Mouse (Mus musculus) lung, adult 18-20 months (tissue): ENCODE data around the gene Elmsan1.

ENCODE experiments used
- DNase-seq, 2 experiments: peaks; one replicate each; pipeline ENCODE4 v3.0.0; 2022; ENCODE audit warnings: mixed read lengths in 2 of 2

Gene Elmsan1

GRCm38 (mm10) chr12:84147954-84148621 lies 70.6 kb downstream of the Elmsan1 start, which contains the start of gene Pnma1:
Pnma1 (minus strand) TSS chr12:84148489.
- peak; percentile 64 to 72 for DNase-seq

DNA sequence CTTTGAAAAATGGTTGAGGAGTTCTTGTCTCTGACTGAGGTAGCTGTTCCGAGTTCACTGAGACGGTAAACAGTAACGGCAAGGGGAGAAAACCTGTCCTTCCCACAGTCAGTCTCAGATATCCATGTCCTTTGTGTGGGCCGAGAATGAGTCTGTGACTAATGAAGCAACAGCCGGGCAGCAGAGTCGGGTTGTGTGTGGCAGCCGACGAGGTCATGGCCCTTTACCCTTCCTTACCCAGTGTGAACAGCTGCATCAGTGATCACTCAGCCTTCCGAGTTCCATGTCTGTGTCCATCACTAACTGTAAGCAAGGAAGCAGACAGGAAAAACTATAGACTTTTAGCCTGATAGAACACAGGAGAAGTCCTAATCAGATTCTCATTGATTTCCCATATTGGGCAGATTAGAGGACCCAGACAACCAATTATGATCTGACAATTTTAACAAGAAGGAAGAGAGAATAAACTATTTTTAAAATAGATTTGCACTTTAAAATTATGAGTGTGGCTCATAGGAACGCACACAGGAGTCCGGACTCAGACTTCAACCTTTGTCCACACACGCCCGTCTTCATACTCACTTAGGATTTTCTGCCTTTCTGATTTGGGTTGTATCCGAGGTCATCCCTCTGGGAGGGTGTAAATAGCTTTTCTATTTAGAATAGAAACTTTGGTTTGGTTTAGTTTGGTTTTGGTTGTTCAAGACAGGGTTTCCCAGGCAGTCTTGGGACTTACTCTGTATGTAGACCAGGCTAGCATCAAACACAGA lies 76.2 kb downstream of the Elmsan1 start:
- no peak for DNase-seq

GRCm38 (mm10) chr12:84141271-84141670 lies 77.4 kb downstream of the Elmsan1 start:
- DNase-seq, result no peak

DNA sequence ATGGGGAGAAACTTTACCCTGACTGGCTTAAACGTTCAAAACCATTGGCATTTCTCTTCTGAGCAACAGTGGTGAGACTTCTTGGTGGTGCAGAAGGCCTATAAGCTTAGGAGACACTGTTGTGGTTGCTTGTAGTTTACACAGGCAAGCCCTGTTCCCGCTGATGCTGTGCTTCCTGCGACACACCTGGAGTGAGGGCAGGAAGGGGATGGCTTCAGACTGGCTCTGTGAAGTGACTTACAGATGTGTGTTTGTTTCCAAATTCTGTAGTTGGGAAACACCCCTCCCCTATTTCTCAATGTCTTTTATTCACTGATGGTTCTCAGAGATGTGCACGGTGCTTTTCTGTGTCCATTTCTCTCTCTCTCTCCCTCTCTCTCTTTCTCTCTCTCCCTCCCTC lies 78.5 kb downstream of the Elmsan1 start:
- DNase-seq, result no peak

- DNase-seq, result no peak
Measured at GRCm38 (mm10) chr12:84137131-84137530, 81.5 kb downstream of the Elmsan1 start.

- DNase-seq, result peak in 1 of 2 experiments; percentile 45
Measured at GRCm38 (mm10) chr12:84132265-84132664, 86.4 kb downstream of the Elmsan1 start.

DNA sequence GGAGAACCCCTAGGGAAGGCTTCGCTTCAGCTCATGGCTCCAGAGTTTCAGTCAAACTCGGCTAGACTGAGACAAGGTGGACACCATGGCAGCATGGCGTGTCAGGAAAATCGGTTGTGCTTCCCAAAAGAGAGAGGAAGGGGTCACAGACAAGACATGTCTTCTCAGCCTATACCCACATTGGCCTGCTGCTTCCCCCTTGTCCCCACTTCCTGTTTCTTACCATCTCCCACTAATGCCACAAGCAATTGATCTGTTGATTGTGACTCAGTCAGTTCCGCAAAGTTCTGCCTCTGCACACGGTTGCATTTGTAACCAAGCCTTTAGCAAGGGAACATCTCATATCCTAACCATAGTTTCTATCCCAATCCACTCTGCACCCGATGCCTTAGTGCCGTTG lies 88.8 kb downstream of the Elmsan1 start:
- no peak for DNase-seq

- DNase-seq, result no peak
Measured at GRCm38 (mm10) chr12:84128576-84128975, 90.1 kb downstream of the Elmsan1 start.

DNA sequence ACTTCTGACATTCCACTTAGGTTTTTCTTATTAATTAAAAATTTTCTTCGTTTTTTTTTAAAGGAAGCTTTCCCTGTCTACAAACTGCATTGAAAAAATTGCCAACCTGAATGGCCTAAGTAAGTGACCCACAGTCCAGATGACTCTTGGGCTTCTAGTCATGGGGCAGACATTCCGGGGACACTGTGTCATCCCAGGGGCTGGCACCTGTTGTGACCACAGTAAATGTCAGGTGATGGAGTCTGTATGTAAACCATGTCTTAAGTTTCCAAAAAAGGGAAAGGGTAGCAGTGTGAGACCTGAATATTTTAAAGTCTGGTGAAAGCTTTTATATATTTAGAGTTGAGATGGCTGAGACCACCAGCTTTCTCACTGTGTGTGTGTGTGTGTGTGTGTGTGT lies 91.8 kb downstream of the Elmsan1 start:
- no peak for DNase-seq

- peak; percentile 15 to 39 for DNase-seq
Measured at GRCm38 (mm10) chr12:84125892-84126291, 92.8 kb downstream of the Elmsan1 start.

DNA sequence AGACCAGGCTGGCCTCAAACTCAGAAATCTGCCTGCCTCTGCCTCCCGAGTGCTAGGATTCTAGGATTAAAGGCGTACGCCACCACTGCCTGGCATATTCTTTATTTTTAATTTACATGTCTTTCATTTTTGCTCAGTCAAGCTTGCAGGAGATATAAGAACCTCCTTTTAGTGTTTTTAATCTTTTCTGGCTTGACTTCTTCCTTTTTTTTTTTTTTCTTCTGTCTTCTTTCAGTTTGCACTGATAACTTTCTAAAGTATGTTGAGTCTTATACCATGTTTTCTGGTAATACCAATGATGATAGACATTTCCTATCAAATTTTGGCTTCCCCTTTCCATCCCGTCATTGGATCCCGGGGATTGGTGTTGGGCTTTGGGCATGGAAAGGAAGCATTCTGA lies 99.1 kb downstream of the Elmsan1 start:
- no peak for DNase-seq

GRCm38 (mm10) chr12:84114153-84114994 lies 104.3 kb downstream of the Elmsan1 start, which contains the start of gene Dnal1:
Dnal1 (plus strand) TSS chr12:84114366.
- peak; percentile 88 to 93 for DNase-seq

- DNase-seq, result no peak
Measured at GRCm38 (mm10) chr12:84113676-84114075, 105.0 kb downstream of the Elmsan1 start.

DNA sequence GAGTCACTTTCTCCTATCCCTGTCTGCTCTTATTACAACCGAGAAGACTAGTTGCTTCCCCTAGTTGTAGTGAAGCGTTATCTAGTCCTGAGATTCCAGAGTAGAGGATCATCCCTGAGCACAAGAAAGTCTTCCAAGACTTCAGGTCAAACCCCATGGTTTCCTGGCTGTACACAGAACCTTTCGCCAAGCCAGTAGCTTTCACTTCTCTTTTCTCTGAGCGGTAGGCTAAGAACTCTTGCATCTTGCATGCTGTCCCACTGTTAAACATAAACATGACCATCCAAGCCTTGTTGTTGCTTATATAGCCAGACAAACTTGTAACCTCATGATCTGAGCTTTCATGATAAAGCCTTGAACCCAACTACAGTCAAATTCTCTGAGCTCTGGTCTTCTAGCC lies 107.9 kb downstream of the Elmsan1 start:
- DNase-seq, result no peak

- no peak for DNase-seq
Measured at GRCm38 (mm10) chr12:84109924-84110323, 108.8 kb downstream of the Elmsan1 start.

DNA sequence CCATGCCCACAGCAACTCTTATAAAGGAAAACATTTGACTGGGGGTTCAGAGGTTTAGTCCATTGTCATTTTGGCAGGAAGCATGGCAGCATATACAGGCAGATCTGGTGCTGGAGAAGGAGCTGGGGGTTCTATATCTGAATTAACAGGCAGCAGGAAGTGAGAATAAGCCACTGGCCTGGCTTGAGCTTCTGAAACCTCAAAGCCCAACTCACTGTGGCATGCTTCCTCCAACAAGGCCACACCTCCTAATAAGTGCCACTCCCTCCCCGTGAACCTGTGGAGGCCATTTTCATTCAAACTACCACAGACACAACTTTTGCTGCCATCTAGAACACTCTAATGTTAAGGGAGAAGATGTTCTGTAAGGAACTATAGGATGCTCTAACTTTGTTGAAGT lies 111.0 kb downstream of the Elmsan1 start:
- no peak for DNase-seq

GRCm38 (mm10) chr12:84107012-84107411 lies 111.7 kb downstream of the Elmsan1 start:
- no peak for DNase-seq

DNA sequence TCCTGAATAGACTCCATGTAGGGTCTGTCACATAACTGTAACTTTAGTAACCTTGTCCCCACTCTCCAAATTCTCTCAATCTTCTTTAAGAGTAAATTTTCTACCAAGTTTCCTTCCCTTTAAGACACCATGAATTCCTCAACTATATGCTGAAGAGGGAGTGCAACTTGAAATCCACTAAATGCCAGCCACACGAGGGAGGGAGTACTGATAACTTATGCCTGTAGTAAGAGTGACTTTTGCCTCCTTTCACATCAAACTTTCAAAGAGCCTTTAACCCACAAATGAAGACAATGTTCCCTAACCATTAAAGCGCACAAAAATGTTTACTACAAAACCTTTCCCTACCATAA lies 117.2 kb downstream of the Elmsan1 start:
- no peak for DNase-seq

- DNase-seq, result peak; percentile 28 to 33
Measured at GRCm38 (mm10) chr12:84100604-84101492, 117.8 kb downstream of the Elmsan1 start, which contains the start of gene Acot6. Acot6 (plus strand) TSS chr12:84100654.

GRCm38 (mm10) chr12:84100071-84100470 lies 118.6 kb downstream of the Elmsan1 start:
- no peak for DNase-seq

- no peak for DNase-seq
Measured at GRCm38 (mm10) chr12:84099605-84100004, 119.1 kb downstream of the Elmsan1 start.
